Mouse (Mus musculus) kidney, postnatal 10 days (tissue): Measurements from ENCODE around the gene Fam205c.

Experiments used
- DNase-seq: peaks from one replicate; pipeline ENCODE4 v3.0.0; 2021; ENCODE audit warnings: mixed read lengths

Fam205c gene

GRCm38 (mm10) chr4:42874134-42874533 lies at the start of gene Fam205c:
Gene Fam205c (minus strand): TSS chr4:42874234.
- no peak for DNase-seq

GRCm38 (mm10) chr4:42922461-42922860 lies 48.4 kb upstream of the Fam205c start:
- no peak for DNase-seq

GRCm38 (mm10) chr4:42922056-42922455 lies 48.0 kb upstream of the Fam205c start:
- no peak for DNase-seq

- no peak for DNase-seq
Observed at GRCm38 (mm10) chr4:42921536-42921935, 47.5 kb upstream of the Fam205c start.

GRCm38 (mm10) chr4:42920726-42921125 lies 46.7 kb upstream of the Fam205c start:
- no peak for DNase-seq

- peak; percentile 30 for DNase-seq
Observed at GRCm38 (mm10) chr4:42917402-42917774, 43.4 kb upstream of the Fam205c start.

GRCm38 (mm10) chr4:42916617-42917401 lies 42.8 kb upstream of the Fam205c start, which contains the start of gene Phf24:
Gene Phf24 (plus strand): TSS chr4:42916660.
- DNase-seq, result peak; percentile 57

GRCm38 (mm10) chr4:42915966-42916365 lies 41.9 kb upstream of the Fam205c start:
- no peak for DNase-seq

- no peak for DNase-seq
Observed at GRCm38 (mm10) chr4:42915311-42915710, 41.3 kb upstream of the Fam205c start.

- no peak for DNase-seq
Observed at GRCm38 (mm10) chr4:42913391-42913790, 39.4 kb upstream of the Fam205c start.

GRCm38 (mm10) chr4:42904966-42905365 lies 30.9 kb upstream of the Fam205c start:
- DNase-seq, result no peak

GRCm38 (mm10) chr4:42904523-42904922 lies 30.5 kb upstream of the Fam205c start:
- DNase-seq, result no peak

GRCm38 (mm10) chr4:42903942-42904341 lies 29.9 kb upstream of the Fam205c start:
- no peak for DNase-seq

GRCm38 (mm10) chr4:42902730-42903129 lies 28.7 kb upstream of the Fam205c start:
- no peak for DNase-seq

- DNase-seq, result peak; percentile 20
Observed at GRCm38 (mm10) chr4:42902174-42902573, 28.1 kb upstream of the Fam205c start.

GRCm38 (mm10) chr4:42900878-42901277 lies 26.8 kb upstream of the Fam205c start:
- DNase-seq, result no peak

- no peak for DNase-seq
Observed at GRCm38 (mm10) chr4:42898914-42899313, 24.9 kb upstream of the Fam205c start.

GRCm38 (mm10) chr4:42895118-42895517 lies 21.1 kb upstream of the Fam205c start:
- DNase-seq, result no peak

- no peak for DNase-seq
Observed at GRCm38 (mm10) chr4:42891176-42891575, 17.1 kb upstream of the Fam205c start.

- no peak for DNase-seq
Observed at GRCm38 (mm10) chr4:42888806-42889205, 14.8 kb upstream of the Fam205c start.

GRCm38 (mm10) chr4:42886926-42887325 lies 12.9 kb upstream of the Fam205c start:
- DNase-seq, result no peak

- no peak for DNase-seq
Observed at GRCm38 (mm10) chr4:42880677-42880948, 6.6 kb upstream of the Fam205c start.

- DNase-seq, result no peak
Observed at GRCm38 (mm10) chr4:42879829-42880676, 6.0 kb upstream of the Fam205c start.

GRCm38 (mm10) chr4:42877657-42878056 lies 3.6 kb upstream of the Fam205c start:
- no peak for DNase-seq
